Mouse (Mus musculus): Measurements from ENCODE around the gene Clec16a.
A peak's percentile ranks its signal among the peaks of the same experiment; 100 is the strongest.

Gene Clec16a

GRCm38 (mm10) chr16:10675612-10676011 is 130.5 kb downstream of the Clec16a start:
- DNase-seq (ENCODE audit: low spot score) = no peak

DNA sequence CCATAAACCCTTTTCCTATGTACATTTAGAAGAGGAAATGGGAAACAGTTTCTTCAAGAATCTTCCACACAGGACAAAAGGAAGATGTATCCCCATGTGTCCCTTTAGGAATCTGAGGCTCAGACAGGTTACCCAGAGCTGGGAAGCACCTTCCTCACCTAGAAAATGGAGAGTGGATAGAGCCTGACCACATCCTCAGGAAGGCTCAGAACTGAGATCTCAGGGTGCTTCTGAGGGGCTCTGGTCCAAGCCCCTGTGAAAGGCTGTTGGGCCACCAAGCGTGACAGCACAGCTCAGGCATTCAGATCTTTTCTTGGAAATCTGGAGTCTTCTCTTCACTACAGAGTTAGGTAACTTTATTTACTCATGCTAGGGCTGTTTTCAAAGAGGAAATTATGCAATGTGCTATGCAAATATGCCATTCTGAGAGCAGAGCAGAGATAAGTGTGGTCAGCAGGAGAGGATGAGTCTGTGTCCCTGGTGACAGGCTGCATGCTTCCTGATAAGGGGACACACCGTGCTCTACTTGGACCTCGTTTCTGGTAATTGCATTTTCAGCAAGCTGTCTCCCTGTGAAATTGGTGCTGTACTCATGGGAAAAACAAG is 131.4 kb downstream of the Clec16a start:
- DNase-seq (ENCODE audit: low spot score) = no peak

DNA sequence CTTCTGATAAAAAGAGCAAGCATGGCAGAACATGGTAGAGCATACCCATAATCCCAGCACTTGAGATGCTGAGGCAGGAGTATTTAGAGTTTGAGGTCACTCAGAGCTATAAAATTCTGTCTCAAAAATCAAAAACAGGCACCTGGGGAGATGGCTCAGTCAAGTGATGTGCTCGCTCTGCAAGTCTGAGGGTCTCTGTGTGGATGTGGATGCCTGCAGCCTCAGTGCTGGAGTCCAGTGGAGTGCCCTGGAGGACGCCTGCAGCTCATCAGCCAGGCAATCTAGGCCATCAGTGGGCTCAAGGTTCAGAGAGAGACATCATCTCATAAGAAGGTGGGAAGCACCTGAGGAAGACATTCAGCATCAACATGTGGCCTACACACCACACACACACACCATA is 137.4 kb downstream of the Clec16a start:
- no peak for DNase-seq (ENCODE audit: low spot score)

- no peak for DNase-seq (ENCODE audit: low spot score)
Observed at GRCm38 (mm10) chr16:10683193-10684000, 138.3 kb downstream of the Clec16a start.

DNA sequence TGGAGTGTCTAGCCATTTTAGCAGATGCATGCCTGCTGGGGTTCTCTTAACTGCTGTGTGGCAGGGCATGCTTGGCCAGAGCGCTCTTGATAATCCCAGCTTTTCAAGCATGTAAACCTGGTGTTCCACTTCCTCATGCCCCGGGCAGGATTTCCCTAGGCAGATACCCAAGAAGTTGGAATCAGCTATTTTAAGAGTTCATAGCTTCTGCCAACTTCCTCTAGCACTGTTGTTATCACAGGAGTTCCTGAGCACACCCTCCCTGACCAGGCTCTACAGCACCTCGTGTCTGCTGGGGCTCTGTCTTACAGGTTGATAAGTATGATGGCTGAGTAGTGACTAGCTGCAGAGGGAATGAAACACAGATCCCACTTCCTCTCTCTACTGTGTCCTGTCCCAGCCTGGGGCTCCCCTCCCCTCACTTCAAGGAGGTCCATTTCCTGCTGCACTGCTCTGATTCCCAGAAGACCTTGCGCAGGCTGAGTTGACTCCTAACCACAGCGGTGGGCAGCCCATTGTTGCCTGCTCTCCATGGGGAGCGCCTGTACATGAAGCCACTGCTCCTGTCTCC is 144.7 kb downstream of the Clec16a start:
- no peak for DNase-seq (ENCODE audit: low spot score)

DNA sequence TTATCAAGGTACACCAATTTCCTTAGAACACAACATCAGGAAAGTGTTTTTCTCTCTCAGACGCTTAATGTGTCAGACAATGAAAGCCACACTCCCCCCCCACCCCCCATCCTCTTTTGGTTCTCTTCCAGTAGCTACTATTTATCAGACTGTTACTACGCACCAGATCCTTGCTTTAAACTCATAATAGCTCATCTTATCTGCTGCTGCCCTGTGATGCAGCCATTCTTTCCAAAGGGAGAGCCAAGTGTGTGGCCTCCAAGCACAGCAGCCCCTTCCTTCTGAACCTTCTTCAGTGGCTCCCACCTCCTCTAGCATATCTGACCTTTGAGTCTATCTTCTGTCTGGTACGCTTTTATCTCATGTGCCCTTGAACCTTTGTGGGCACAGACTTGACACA is 145.3 kb downstream of the Clec16a start:
- DNase-seq (ENCODE audit: low spot score) = no peak

DNA sequence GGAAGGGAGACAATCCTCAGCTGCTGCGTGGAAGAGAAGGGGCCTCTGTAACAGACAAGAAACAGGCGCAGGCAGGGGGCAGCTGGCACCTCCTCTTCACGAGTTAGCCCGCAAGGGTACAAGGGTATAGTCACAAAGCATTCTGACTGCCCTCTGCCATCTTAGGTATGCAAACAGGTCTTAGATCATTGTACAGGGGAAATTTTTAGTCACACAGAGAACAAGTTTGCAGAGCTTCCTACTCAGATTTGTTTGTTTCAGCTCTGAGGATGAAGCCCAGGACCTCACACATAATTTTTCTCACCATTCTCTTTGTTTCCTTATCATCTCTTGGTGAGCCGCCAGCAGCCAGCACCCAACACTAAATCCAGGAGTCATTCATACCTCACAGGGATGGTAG is 146.6 kb downstream of the Clec16a start:
- DNase-seq (ENCODE audit: low spot score) = no peak

DNA sequence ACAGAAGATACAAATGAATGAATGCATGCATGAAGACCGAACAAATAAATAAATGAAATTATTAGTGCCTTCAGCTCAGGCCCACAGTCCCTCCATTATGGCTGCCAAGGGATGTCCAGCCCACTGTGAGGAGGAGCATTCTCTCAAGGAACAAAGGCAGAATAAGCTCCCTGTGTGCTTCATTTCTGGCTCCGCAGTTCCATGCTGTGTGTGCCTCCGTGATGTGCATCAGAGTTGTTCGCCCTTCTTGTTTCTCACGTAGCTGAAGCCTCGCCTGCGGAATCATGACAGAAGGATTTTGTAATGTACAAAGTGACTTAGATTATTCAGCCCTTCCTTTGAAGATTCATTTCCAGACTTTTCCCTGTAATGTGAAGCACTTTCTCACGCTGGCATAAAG is 147.7 kb downstream of the Clec16a start:
- DNase-seq (ENCODE audit: low spot score) = no peak

DNA sequence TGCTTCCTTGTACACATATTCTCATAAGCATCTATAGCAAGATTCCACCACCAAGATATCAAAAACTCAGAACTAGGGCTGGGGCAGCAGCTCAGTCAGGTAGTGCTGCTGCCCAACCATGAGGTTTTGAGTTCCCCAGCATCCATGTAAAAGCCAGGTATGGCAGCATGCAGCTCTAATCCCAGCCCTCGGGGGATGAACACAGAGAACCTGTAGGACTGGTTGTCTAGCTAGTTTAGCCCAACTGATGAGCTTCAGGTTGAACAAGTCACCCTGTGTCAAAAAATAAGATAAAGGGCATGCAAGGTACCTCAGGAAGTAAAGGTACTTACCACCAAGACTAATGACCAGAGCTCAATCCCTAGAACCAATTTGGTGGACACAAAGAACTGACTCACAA is 148.3 kb downstream of the Clec16a start:
- DNase-seq (ENCODE audit: low spot score) = no peak

DNA sequence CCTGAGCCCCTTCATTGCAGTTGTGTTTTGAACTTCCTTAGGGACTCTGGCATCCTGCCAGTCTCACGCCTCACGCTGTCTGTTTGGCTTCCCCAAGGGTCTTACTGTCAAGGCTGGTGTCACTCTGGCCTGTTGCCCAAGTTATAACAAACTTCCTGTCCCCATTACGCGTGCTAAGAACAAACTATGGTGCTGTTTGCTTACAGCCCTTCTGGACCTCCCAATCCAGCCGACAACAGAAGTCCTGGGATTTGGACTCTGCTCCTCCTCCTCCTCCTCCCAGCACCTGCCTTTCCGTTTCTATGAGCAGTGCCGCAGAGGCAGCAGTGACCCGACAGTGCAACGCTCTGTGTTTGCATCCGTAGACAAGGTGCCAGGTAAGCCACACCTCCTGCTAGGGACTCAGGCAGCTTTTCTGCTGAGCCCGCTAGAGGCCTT is 149.3 kb downstream of the Clec16a start:
- peak; percentile 52 for DNase-seq (ENCODE audit: low spot score)

DNA sequence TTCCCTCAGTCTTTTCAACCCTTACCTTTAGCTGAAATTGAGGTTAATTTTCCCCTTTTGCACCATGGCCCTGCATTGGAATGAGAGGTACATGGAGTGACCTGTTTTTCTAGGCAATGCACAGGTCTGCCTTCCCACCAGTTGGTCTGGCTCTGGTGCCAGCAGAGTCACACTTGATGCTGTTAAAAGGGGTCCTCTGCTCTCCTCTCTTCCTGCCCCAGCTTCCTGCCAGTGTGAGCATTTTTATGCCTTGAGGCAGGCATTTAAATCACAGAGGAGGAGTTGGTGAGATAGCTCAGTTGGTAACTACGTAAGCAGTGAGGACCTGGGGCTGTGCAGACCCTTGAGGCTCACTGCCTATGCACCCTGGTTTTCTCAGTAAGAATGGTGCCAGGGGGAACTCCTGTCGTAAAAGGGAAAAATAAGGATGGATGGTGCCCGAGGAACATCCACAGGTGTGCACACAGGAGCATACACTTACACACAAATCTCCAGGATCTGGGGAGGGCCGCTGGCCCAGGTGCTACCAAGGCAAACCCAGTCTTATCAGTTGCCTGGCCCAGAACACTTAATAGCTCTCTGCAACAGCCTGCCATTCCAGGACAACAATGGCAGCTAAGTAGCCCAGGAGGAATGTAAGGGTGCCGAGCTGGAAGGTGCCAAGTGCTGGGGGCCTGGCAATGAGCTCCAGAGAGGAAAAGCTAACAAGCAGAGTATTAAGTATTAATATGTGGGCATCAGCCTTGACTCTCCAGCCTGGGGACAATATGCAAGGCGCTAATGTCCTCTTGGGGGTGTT is 152.9 kb downstream of the Clec16a start:
- DNase-seq (ENCODE audit: low spot score) = no peak

DNA sequence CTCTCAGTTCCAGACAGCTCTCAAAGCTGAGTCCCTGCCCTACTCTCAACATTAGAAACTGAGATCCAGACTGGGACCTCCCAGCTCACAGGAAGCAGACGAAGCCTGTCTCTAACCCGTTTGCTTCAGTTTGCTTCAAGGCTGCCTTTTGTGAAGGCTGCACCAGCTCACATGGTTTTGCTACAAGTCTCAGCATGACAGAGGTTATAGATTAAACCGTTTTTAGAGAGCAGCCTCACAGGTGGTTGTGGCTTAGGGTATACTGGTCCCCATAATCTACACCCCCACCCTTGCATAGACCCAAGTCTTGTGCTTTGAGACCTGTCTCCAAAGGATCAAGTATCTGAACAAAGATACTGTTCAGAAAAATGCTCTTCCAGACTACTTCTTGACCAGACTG is 154.2 kb downstream of the Clec16a start:
- no peak for DNase-seq (ENCODE audit: low spot score)

- DNase-seq (ENCODE audit: low spot score) = no peak
Observed at GRCm38 (mm10) chr16:10700160-10700559, 155.0 kb downstream of the Clec16a start.

- DNase-seq (ENCODE audit: low spot score) = no peak
Observed at GRCm38 (mm10) chr16:10702399-10702798, 157.3 kb downstream of the Clec16a start.

GRCm38 (mm10) chr16:10703932-10704331 is 158.8 kb downstream of the Clec16a start:
- no peak for DNase-seq (ENCODE audit: low spot score)

DNA sequence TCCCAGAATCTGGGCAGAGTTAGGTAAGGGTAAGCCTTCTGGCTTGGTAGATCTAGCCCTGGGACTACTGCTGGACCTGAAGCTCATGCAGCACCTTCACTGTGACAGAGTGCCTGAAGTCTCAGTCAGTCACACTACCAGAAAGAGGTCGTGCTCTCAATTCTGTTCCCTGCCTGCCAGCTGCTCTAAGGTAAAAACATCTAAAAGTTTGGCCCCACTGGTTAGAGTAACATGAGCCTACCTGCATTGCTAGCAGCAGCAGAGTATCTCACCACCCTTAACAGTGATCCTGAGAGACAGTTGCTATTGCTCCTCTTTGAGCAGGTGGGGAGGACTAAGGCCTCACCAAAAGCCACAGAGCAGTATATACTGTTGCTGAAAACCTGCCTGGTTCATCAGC is 160.3 kb downstream of the Clec16a start:
- DNase-seq (ENCODE audit: low spot score) = no peak

DNA sequence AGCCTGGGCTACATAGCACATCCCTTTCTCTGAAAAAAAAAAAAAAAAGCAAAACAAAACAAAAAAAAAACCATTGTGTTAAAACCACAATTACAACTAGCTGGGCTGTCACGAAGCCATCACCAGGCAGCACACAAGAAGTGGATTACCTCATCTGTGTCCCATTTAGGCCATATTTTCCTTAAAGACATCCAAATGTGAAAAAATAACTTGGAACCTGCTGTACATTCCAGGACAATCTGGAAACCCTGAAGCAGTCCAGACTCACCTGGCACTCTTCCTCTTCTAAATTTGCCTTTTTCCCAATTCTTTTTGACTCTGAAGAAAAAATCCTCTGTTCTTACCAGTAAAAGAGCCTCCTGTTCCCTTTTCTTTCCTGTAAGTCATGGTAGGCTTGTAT is 166.4 kb downstream of the Clec16a start:
- no peak for DNase-seq (ENCODE audit: low spot score)

DNA sequence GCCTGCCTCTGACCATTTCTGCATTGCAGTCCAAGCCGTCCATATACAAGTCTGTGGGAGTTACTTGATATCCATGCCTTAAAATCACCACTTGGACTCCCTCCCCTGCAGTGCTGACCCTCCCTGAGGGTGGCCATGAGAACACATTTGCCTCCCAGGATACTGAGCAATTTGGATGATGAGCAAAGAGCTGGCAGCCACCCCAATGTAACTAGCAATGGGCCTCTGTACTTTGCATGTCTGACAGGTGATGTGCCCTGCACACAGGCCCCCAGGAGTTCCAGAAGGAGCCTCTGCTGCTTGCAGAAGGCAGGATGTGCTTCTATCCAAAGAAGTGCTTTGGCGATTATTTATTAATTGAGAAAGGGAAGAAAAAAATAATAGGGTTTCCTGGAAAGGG is 167.9 kb downstream of the Clec16a start:
- no peak for DNase-seq (ENCODE audit: low spot score)

GRCm38 (mm10) chr16:10713441-10714239 is 168.5 kb downstream of the Clec16a start:
- DNase-seq (ENCODE audit: low spot score) = no peak

- no peak for DNase-seq (ENCODE audit: low spot score)
Observed at GRCm38 (mm10) chr16:10715211-10715610, 170.1 kb downstream of the Clec16a start.

- DNase-seq (ENCODE audit: low spot score) = no peak
Observed at GRCm38 (mm10) chr16:10715632-10716031, 170.5 kb downstream of the Clec16a start.

- DNase-seq (ENCODE audit: low spot score) = no peak
Observed at GRCm38 (mm10) chr16:10716696-10717095, 171.6 kb downstream of the Clec16a start.

Data from testis, postnatal 10 days (tissue).